ENCODE assay signal across 8 mouse cellular contexts in genomic region chr3:52101401-52101976, GRCm38 (mm10). TPM values are rescaled to one million over a fixed set of nuclear protein-coding genes. Genes with fewer than 3 reads are reported as not detected.
DNase-seq lines count a peak whose midpoint lies in the region; ATAC-seq and TF ChIP-seq lines count a peak whose summit lies in the region.

No protein-coding gene starts in this region.

- no peaks in the 10 kb centered on the region for H3K9me3 ChIP-seq in limb, embryonic 13.5 days

- H3K27me3 ChIP-seq in thymus, adult 2 months (ENCODE audit: control insufficient read depth, insufficient read depth, low read length), result no peaks in the 10 kb centered on the region
- no peaks in the 10 kb centered on the region for H3K27me3 ChIP-seq in limb, embryonic 13.5 days
- no peaks in the 10 kb centered on the region for H3K27me3 ChIP-seq in small intestine, adult 2 months (ENCODE audit: control insufficient read depth, insufficient read depth, low read length)

- H3K4me1 ChIP-seq in thymus, adult 2 months (replicated peaks; ENCODE audit: control insufficient read depth, insufficient read depth, low read length), result peaks cover 5% of the 10 kb centered on the region
- peaks cover 14% of the 10 kb centered on the region for H3K4me1 ChIP-seq in limb, embryonic 13.5 days
- peaks cover 12% of the 10 kb centered on the region; the same call in 1 of the 2 replicates for H3K4me1 ChIP-seq in small intestine, adult 2 months (ENCODE audit: control insufficient read depth, insufficient read depth, insufficient read length, low read length)

- 3% methylated on average over 14 of the region's 14 CpGs for WGBS in thymus, adult 2 months
- WGBS in limb, embryonic 13.5 days, result under 1% methylated on average over 14 of the region's 14 CpGs
- 4% methylated on average over 14 of the region's 14 CpGs for WGBS in small intestine, adult 2 months

- H3K36me3 ChIP-seq in thymus, adult 2 months (ENCODE audit: control insufficient read depth, insufficient read depth, low read length), result no peaks in the 10 kb centered on the region
- H3K36me3 ChIP-seq in limb, embryonic 13.5 days, result no peaks in the 10 kb centered on the region
- no peaks in the 10 kb centered on the region for H3K36me3 ChIP-seq in small intestine, adult 2 months (ENCODE audit: control insufficient read depth, insufficient read depth, low read length)

- peak overlapping the region; percentile 72 for H3K27ac ChIP-seq in thymus, adult 2 months (ENCODE audit: control insufficient read depth, insufficient read depth, low read length)
- peak overlapping the region; percentile 97 for H3K27ac ChIP-seq in limb, embryonic 13.5 days
- H3K27ac ChIP-seq in small intestine, adult 2 months (ENCODE audit: insufficient read depth, low read depth, low read length), result peak overlapping the region; percentile 78

- H3K4me2 ChIP-seq in limb, embryonic 13.5 days (replicated peaks), result peak overlapping the region; percentile 95

- no peak for TF ChIP-seq CTCF in thymus, adult 2 months (IDR thresholded peaks at IDR 0.05; ENCODE audit: borderline replicate concordance, control insufficient read depth, extremely low read depth, insufficient read depth, low read length, poor library complexity)
- TF ChIP-seq CTCF in small intestine, adult 2 months (IDR thresholded peaks at IDR 0.05; ENCODE audit: extremely low read depth, insufficient read length, insufficient replicate concordance, low read depth, low read length), result no peak

- H3K9ac ChIP-seq in limb, embryonic 13.5 days, result peak overlapping the region; percentile 76

- peak; percentile 75 for DNase-seq in embryo, embryonic 10.5 days (ENCODE audit: low spot score)
- DNase-seq in embryo, embryonic 11 days, result no peak
- DNase-seq in thymus, adult 2 months, result no peak
- DNase-seq in thymus, postnatal 25 days, result no peak
- DNase-seq in urinary bladder, adult 18-20 months (ENCODE audit: low spot score in 2 of 2), result no peak
- DNase-seq in urinary bladder, postnatal 14 days (ENCODE audit: low spot score), result no peak

- peak overlapping the region; percentile 70 for H3K4me3 ChIP-seq in thymus, adult 2 months (ENCODE audit: control insufficient read depth, insufficient read depth, low read length)
- H3K4me3 ChIP-seq in limb, embryonic 13.5 days, result peak overlapping the region; percentile 83
- peak overlapping the region; percentile 87 for H3K4me3 ChIP-seq in small intestine, adult 2 months (ENCODE audit: low read depth, low read length)

- TF ChIP-seq POLR2A in thymus, adult 2 months (IDR thresholded peaks at IDR 0.05; ENCODE audit: control insufficient read depth, extremely low read depth, insufficient read depth, low read length, poor library complexity), result no peak
- no peak for TF ChIP-seq POLR2A in small intestine, adult 2 months (IDR thresholded peaks at IDR 0.05; ENCODE audit: low read depth, low read length)

- ATAC-seq in limb, embryonic 13.5 days (ENCODE audit: low FRiP score, low read depth), result no peak

RNA-seq across cellular contexts. Expression of gene Maml3, which starts 3.4 kb away (rescaled TPM):
- polyA plus RNA-seq in thymus, adult 2 months (2012; rRNA removed), result 3.5 and 4.0 TPM in 2 replicates
- 5.1 and 5.3 TPM in 2 replicates for polyA plus RNA-seq in limb, embryonic 13.5 days (2015; fragmentation: Nextera tagmentation; extraction: Ambion mirVana)
- polyA plus RNA-seq in small intestine, adult 2 months (2012; rRNA removed), result 1.6 and 3.2 TPM in 2 replicates
